ENCODE assay signal across 9 mouse cellular contexts in genomic region chr10:42863621-42864391, GRCm38 (mm10). TPM values are rescaled to one million over a fixed set of nuclear protein-coding genes. Genes with fewer than 3 reads are reported as not detected.
A peak's percentile ranks its signal among the peaks of the same experiment; 100 is the strongest.
DNase-seq lines count a peak whose midpoint lies in the region; ATAC-seq and TF ChIP-seq lines count a peak whose summit lies in the region.
"Had no signal": no experiment of that assay in that cellular context is flagged by ENCODE, and none has a peak within 500 bp of the region (broad histone marks: within the 10 kb centered on the region; RNA-seq: fewer than 3 reads in every experiment).

No protein-coding gene starts in this region.

- ATAC-seq in embryonic facial prominence, embryonic 14.5 days (ENCODE audit: low read depth) = 0 out of 2 replicates have a peak, but pooled peaks have one; percentile 35
- ATAC-seq in heart, embryonic 16.5 days (replicated peaks; ENCODE audit: extremely low read depth, insufficient read depth, low FRiP score) = no peak
- no peak for ATAC-seq in liver, postnatal 0 days

- peak overlapping the region; percentile 51 for H3K4me2 ChIP-seq in embryonic facial prominence, embryonic 14.5 days (ENCODE audit: low read depth, low read length)
- H3K4me2 ChIP-seq in heart, embryonic 16.5 days (ENCODE audit: low read depth, low read length) = peak overlapping the region; percentile 68
- H3K4me2 ChIP-seq in liver, postnatal 0 days (ENCODE audit: low read depth, low read length) = peak overlapping the region; percentile 66

- H3K27ac ChIP-seq in embryonic facial prominence, embryonic 14.5 days (replicated peaks; ENCODE audit: low read depth, low read length) = no peak overlapping the region; the same call in 1 of the 2 replicates
- no peak overlapping the region; the same call in 1 of the 2 replicates for H3K27ac ChIP-seq in heart, embryonic 16.5 days (ENCODE audit: low read length)
- no peak overlapping the region for H3K27ac ChIP-seq in liver, postnatal 0 days (ENCODE audit: low read depth)

- no peaks in the 10 kb centered on the region for H3K36me3 ChIP-seq in embryonic facial prominence, embryonic 14.5 days (ENCODE audit: control insufficient read depth, insufficient read depth, low read length)
- H3K36me3 ChIP-seq in heart, embryonic 16.5 days (ENCODE audit: control insufficient read depth, insufficient read depth) = no peaks in the 10 kb centered on the region
- H3K36me3 ChIP-seq in liver, postnatal 0 days (replicated peaks; ENCODE audit: insufficient read depth, low read length) = no peaks in the 10 kb centered on the region

- no peaks in the 10 kb centered on the region for H3K9me3 ChIP-seq in embryonic facial prominence, embryonic 14.5 days (ENCODE audit: control insufficient read depth, low read length)
- H3K9me3 ChIP-seq in heart, embryonic 16.5 days (replicated peaks; ENCODE audit: control insufficient read depth, low read length) = no peaks in the 10 kb centered on the region
- H3K9me3 ChIP-seq in liver, postnatal 0 days (ENCODE audit: low read length) = no peaks in the 10 kb centered on the region

- peak; percentile 45 to 49 for DNase-seq in B cell, adult 2 months
- DNase-seq in T-cell, adult 2 months (ENCODE audit: low spot score) = peak; percentile 67
- peak; percentile 82 for DNase-seq in embryonic facial prominence, embryonic 14.5 days (ENCODE audit: low spot score)
- DNase-seq in kidney, postnatal 36 days = peak; percentile 38 to 55
- no peak for DNase-seq in liver, postnatal 0 days
- peak; percentile 53 for DNase-seq in ovary, postnatal 36 days (ENCODE audit: low spot score)
- DNase-seq in spleen, postnatal 14 days (ENCODE audit: low spot score in 2 of 2) = no peak

- H3K4me3 ChIP-seq in embryonic facial prominence, embryonic 14.5 days (ENCODE audit: low read depth, low read length) = peak overlapping the region; percentile 26
- H3K4me3 ChIP-seq in heart, embryonic 16.5 days (ENCODE audit: low read length) = peak overlapping the region; percentile 56
- peak overlapping the region; percentile 30 for H3K4me3 ChIP-seq in liver, postnatal 0 days (ENCODE audit: low read depth, low read length)
- H3K4me3 ChIP-seq: erythroblast, embryonic 14.5 days had no signal

- WGBS in embryonic facial prominence, embryonic 14.5 days = 29% methylated on average over 31 of the region's 31 CpGs
- 36% methylated on average over 31 of the region's 31 CpGs for WGBS in heart, embryonic 16.5 days
- WGBS in liver, postnatal 0 days (ENCODE audit: insufficient replicate concordance) = 51% methylated on average over 31 of the region's 31 CpGs

- peak overlapping the region; percentile 26; the same call in 1 of the 2 replicates for H3K9ac ChIP-seq in embryonic facial prominence, embryonic 14.5 days (ENCODE audit: low read depth, low read length)
- H3K9ac ChIP-seq in heart, embryonic 16.5 days (ENCODE audit: low read length) = peak overlapping the region; percentile 50; the same call in 1 of the 2 replicates
- no peak overlapping the region for H3K9ac ChIP-seq in liver, postnatal 0 days (replicated peaks)

- no peak for TF ChIP-seq EP300 in liver, postnatal 0 days (IDR thresholded peaks at IDR 0.05; ENCODE audit: low read depth)

- H3K4me1 ChIP-seq in embryonic facial prominence, embryonic 14.5 days (ENCODE audit: control insufficient read depth, insufficient read depth, low read length) = peaks cover 19% of the 10 kb centered on the region
- peaks cover 5% of the 10 kb centered on the region; the same call in 1 of the 2 replicates for H3K4me1 ChIP-seq in heart, embryonic 16.5 days (ENCODE audit: control insufficient read depth, insufficient read depth, low read length)
- H3K4me1 ChIP-seq in liver, postnatal 0 days (ENCODE audit: insufficient read depth) = 0 out of 2 replicates have a peak, but pooled peaks cover 3% of the 10 kb centered on the region

- H3K27me3 ChIP-seq in embryonic facial prominence, embryonic 14.5 days (replicated peaks; ENCODE audit: control insufficient read depth, insufficient read depth, low read length) = no peaks in the 10 kb centered on the region
- no peaks in the 10 kb centered on the region for H3K27me3 ChIP-seq in heart, embryonic 16.5 days (ENCODE audit: control insufficient read depth, insufficient read depth, low read length)
- no peaks in the 10 kb centered on the region for H3K27me3 ChIP-seq in liver, postnatal 0 days (ENCODE audit: insufficient read depth, low read length)

- TF ChIP-seq CTCF in liver, postnatal 0 days (IDR thresholded peaks at IDR 0.05; ENCODE audit: low read depth) = no peak

RNA-seq across cellular contexts. Expression of gene Scml4, which starts 3.6 kb away (rescaled TPM):
- 1.4 and 1.6 TPM in 2 replicates for polyA plus RNA-seq in embryonic facial prominence, embryonic 14.5 days (2014; fragmentation: Nextera tagmentation; extraction: Ambion mirVana)
- 1.2 and 2.0 TPM in 2 replicates for polyA plus RNA-seq in heart, embryonic 16.5 days (2015; fragmentation: Nextera tagmentation; extraction: Ambion mirVana)
- polyA plus RNA-seq in liver, postnatal 0 days (2015; fragmentation: Nextera tagmentation; extraction: Ambion mirVana) = 0.43 and 0.49 TPM in 2 replicates
- polyA plus RNA-seq: erythroblast, embryonic 14.5 days had no signal

Comparison
In these comparisons a context has a peak if more than half of its experiments do, and no peak if none do; other contexts are left out.
1. DNase-seq: peak in B cell, adult 2 months (2 of 2), T-cell, adult 2 months (single experiment), embryonic facial prominence, embryonic 14.5 days (single experiment), kidney, postnatal 36 days (2 of 2) and ovary, postnatal 36 days (single experiment); none in liver, postnatal 0 days (single experiment) and spleen, postnatal 14 days (0 of 2).
2. Peak in every context shown above with its lines, with median percentiles within 50 percentile points of each other: H3K4me2 ChIP-seq and H3K4me3 ChIP-seq.